Mouse (Mus musculus) testis, adult 2 months (tissue): ENCODE measurements around the gene Cacna1a.

Experiments
- CTCF ChIP-seq: fragments of 200-500 bp; IDR thresholded peaks from 2 replicates; pipeline ENCODE4 v1.5.1; 2012; ENCODE audit warnings: low read depth, mild to moderate bottlenecking, inconsistent platforms, low read length, moderate library complexity; ENCODE audit not compliant: control insufficient read depth, insufficient read depth, insufficient replicate concordance
- POLR2A ChIP-seq: fragments of 200-500 bp; IDR thresholded peaks from 2 replicates; pipeline ENCODE4 v1.6.1; 2012; ENCODE audit warnings: low read depth, mild to moderate bottlenecking, inconsistent platforms, low read length, moderate library complexity; ENCODE audit not compliant: control insufficient read depth

GRCm38 (mm10) chr8:84641578-84642361 lies 253.5 kb downstream of the Cacna1a start:
- TF ChIP-seq POLR2A (no peak), CTCF (no peak)
